Mouse (Mus musculus): ENCODE results near the gene Slc9a5. TPM values are rescaled to one million over a fixed set of nuclear protein-coding genes. Genes with fewer than 3 reads are reported as not detected.

Slc9a5 gene
- total and polyA plus RNA-seq, 3 experiments: 0.49 to 0.99 (median 0.68) TPM

DNA sequence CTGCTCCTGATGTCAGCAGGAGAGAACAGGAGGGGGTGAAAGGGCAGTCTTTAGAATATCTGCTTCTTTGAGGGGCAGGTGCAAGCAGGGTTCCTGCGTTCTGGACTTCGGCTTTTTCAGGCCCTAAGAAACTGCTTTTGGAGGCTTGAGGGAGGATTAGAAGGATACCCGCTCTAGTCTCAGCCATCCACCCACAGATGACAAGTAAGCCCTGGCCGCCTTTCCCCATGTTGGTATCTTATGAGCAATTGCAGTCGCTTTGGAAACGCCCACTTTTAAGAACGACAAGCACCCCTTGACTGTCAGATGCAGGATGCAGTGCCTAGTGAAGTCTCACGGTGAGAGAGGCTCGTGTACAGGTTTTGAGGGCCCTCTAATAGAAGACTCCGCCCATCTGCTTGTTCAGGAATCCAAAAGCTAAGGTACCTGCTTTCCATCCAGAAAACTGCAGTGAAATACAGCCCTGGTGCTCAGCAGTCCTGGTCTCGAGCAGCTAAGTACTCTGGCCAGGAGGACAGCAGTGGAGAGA lies 29.9 kb upstream of the Slc9a5 start:
- ATAC-seq (ENCODE audit: extremely low read depth, insufficient number of reproducible peaks, low FRiP score, poor library complexity, severe bottlenecking) (no peak), DNase-seq (ENCODE audit: low spot score) (no peak)
- no peaks in the 10 kb centered on the region for H3K27me3 ChIP-seq (ENCODE audit: insufficient read depth, low read length)
- no peak overlapping the region for H3K4me3 ChIP-seq (ENCODE audit: low read depth, low read length)
- H3K4me1 ChIP-seq (ENCODE audit: insufficient read depth, low read depth, low read length): peaks cover 17% of the 10 kb centered on the region
- no peaks in the 10 kb centered on the region for H3K9me3 ChIP-seq (replicated peaks)
- H3K36me3 ChIP-seq (replicated peaks): peaks cover 86% of the 10 kb centered on the region
- no peak for TF ChIP-seq TAL1 (conservative IDR thresholded peaks at IDR 0.05; ENCODE audit: low read depth, low read length)
- TF ChIP-seq GATA1 (IDR thresholded peaks at IDR 0.05; ENCODE audit: borderline replicate concordance, low read length): no peak
- TF ChIP-seq CTCF (IDR thresholded peaks at IDR 0.05; ENCODE audit: low read depth, low read length): no peak
- TF ChIP-seq GATA2 (IDR thresholded peaks at IDR 0.05; ENCODE audit: borderline replicate concordance, low read depth, low read length): no peak
- TF ChIP-seq POLR2AphosphoS5 (IDR thresholded peaks at IDR 0.05; ENCODE audit: insufficient replicate concordance, low read depth, low read length): no peak

DNA sequence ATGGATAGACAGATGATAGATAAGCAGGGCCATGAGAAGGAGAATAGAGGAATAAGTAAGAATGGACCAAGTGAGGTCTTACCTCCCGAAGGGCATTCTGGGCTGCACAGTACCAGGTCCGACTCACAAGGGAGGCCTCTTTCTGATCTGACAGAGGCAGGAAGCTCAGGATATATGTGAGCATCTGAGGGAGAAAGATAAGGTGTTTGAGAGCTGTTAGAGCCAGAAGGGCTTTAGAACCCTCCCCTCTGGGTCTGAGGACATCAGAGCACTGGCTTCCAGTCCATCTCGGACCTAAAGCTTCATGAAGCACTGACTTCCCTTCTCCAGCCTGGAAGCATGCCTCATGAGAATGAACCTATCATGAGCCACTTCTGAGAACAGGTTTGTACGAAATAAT lies 25.5 kb upstream of the Slc9a5 start:
- H3K4me1 ChIP-seq (ENCODE audit: insufficient read depth, low read depth, low read length): peaks cover 48% of the 10 kb centered on the region

DNA sequence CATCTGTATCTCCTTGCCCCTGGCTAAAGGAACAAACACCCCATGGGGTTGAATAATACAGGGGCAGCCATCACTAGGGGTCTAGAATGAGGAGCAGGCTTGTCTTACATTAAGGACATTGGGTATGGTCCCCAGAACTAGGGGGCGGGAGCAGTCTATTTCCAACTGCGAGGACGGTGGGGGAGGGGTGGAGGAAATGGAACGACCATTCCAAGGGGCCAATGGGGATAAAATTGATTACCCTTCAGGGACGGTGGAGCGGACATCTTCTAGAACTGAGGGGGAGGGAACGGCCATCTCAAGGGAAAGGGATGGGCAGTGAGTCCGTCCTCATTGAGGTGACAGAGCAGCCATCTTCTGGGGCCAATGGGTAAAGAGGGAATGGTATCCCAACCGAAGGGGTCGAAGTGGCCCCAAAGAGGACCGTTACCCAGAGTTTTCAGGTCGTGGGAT lies 23.0 kb upstream of the Slc9a5 start:
- Histone ChIP-seq H3K4me3 (ENCODE audit: low read depth, low read length) (peak overlapping the region; percentile 84), H3K9me3 (replicated peaks) (no peaks in the 10 kb centered on the region), H3K36me3 (replicated peaks) (peaks cover 62% of the 10 kb centered on the region), H3K27me3 (ENCODE audit: insufficient read depth, low read length) (no peaks in the 10 kb centered on the region), H3K4me1 (ENCODE audit: insufficient read depth, low read depth, low read length) (peaks cover 54% of the 10 kb centered on the region)
- TF ChIP-seq POLR2AphosphoS5 (IDR thresholded peaks at IDR 0.05; ENCODE audit: insufficient replicate concordance, low read depth, low read length): no peak
- TF ChIP-seq TAL1 (conservative IDR thresholded peaks at IDR 0.05; ENCODE audit: low read depth, low read length): no peak
- no peak for TF ChIP-seq GATA2 (IDR thresholded peaks at IDR 0.05; ENCODE audit: borderline replicate concordance, low read depth, low read length)
- no peak for TF ChIP-seq CTCF (IDR thresholded peaks at IDR 0.05; ENCODE audit: low read depth, low read length)
- TF ChIP-seq GATA1 (IDR thresholded peaks at IDR 0.05; ENCODE audit: borderline replicate concordance, low read length): no peak
- DNase-seq (ENCODE audit: low spot score): no peak
- ATAC-seq (ENCODE audit: extremely low read depth, insufficient number of reproducible peaks, low FRiP score, poor library complexity, severe bottlenecking): no peak

More for the DNA sequence above, 25.5 kb upstream of the Slc9a5 start:
- Histone ChIP-seq H3K27me3 (ENCODE audit: insufficient read depth, low read length) (no peaks in the 10 kb centered on the region), H3K4me3 (ENCODE audit: low read depth, low read length) (no peak overlapping the region), H3K36me3 (replicated peaks) (peaks cover 59% of the 10 kb centered on the region), H3K9me3 (replicated peaks) (no peaks in the 10 kb centered on the region)
- peak; percentile 42 for ATAC-seq (ENCODE audit: extremely low read depth, insufficient number of reproducible peaks, low FRiP score, poor library complexity, severe bottlenecking)
- TF ChIP-seq GATA1 (IDR thresholded peaks at IDR 0.05; ENCODE audit: borderline replicate concordance, low read length) (no peak), TAL1 (conservative IDR thresholded peaks at IDR 0.05; ENCODE audit: low read depth, low read length) (peak; percentile 27)
- DNase-seq (ENCODE audit: low spot score): no peak

DNA sequence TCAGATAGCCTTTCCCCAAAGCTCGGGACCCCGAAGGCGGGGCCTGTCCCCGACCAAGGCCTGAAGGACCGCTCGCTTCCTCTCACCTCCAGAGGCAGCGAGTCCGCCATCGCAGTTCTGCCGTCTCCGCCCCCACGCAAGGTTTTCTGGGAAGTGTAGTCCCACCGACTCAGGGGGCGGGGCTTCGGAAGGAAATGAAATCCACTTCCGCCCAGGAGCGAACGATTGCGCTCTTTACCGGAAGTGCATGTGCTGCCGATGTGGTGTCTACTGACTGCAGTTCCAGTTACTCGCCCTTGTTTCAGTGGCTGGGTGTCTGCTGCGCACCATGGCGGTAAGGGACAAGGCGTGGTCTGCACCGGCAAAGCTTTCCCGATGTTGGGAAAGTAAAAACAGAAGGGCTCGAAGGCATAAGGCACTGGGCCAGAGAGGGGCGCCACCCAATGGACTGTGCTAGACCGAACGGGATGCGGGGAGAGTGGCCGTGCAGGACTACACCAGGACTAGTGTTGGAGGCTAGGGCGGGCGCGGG lies 22.4 kb upstream of the Slc9a5 start, which contains the start of the genes Lrrc29 and Tmem208:
Gene Lrrc29 (minus strand): TSS at position 138 of the 532 bp plus-strand sequence.
Gene Tmem208 (plus strand): TSS at position 214 of the 532 bp plus-strand sequence.
- 0 out of 2 replicates have a peak, but pooled peaks have one; percentile 32 for TF ChIP-seq POLR2AphosphoS5 (IDR thresholded peaks at IDR 0.05; ENCODE audit: insufficient replicate concordance, low read depth, low read length)
- TF ChIP-seq GATA2 (IDR thresholded peaks at IDR 0.05; ENCODE audit: borderline replicate concordance, low read depth, low read length): no peak
- H3K27me3 ChIP-seq (ENCODE audit: insufficient read depth, low read length): no peaks in the 10 kb centered on the region
- DNase-seq (ENCODE audit: low spot score) (peak; percentile 86), ATAC-seq (ENCODE audit: extremely low read depth, insufficient number of reproducible peaks, low FRiP score, poor library complexity, severe bottlenecking) (peak; percentile 85)
- H3K9me3 ChIP-seq (replicated peaks): no peaks in the 10 kb centered on the region
- peaks cover 66% of the 10 kb centered on the region for H3K36me3 ChIP-seq (replicated peaks)
- peak within 1 kb of the TSS; percentile 84 for H3K4me3 ChIP-seq (ENCODE audit: low read depth, low read length)
- H3K4me1 ChIP-seq (ENCODE audit: insufficient read depth, low read depth, low read length): peaks cover 54% of the 10 kb centered on the region

DNA sequence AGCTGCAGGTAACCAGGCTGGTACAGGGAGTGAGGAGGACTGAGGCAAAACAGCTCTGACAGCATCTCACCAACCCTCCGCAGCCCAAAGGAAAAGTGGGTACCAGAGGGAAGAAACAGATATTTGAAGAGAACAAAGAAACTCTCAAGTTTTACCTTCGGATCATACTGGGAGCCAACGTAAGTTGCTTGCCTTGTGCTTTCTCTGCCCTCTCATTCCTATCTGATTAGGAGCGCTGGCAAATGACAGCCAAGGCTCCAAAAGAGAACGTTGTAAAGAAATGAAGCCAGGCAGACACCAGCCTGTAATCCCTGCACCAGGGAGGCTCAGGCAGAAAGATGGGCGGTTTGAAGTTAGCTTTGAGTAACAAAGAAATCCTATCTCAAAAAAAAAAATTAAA lies 21.7 kb upstream of the Slc9a5 start:
- TF ChIP-seq GATA2 (IDR thresholded peaks at IDR 0.05; ENCODE audit: borderline replicate concordance, low read depth, low read length) (no peak), TAL1 (conservative IDR thresholded peaks at IDR 0.05; ENCODE audit: low read depth, low read length) (no peak), CTCF (IDR thresholded peaks at IDR 0.05; ENCODE audit: low read depth, low read length) (no peak), GATA1 (IDR thresholded peaks at IDR 0.05; ENCODE audit: borderline replicate concordance, low read length) (no peak), POLR2AphosphoS5 (IDR thresholded peaks at IDR 0.05; ENCODE audit: insufficient replicate concordance, low read depth, low read length) (no peak)
- H3K4me1 ChIP-seq (ENCODE audit: insufficient read depth, low read depth, low read length): peaks cover 54% of the 10 kb centered on the region
- H3K4me3 ChIP-seq (ENCODE audit: low read depth, low read length): peak overlapping the region; percentile 84
- peaks cover 71% of the 10 kb centered on the region for H3K36me3 ChIP-seq (replicated peaks)
- H3K27me3 ChIP-seq (ENCODE audit: insufficient read depth, low read length): no peaks in the 10 kb centered on the region
- DNase-seq (ENCODE audit: low spot score): no peak
- no peak for ATAC-seq (ENCODE audit: extremely low read depth, insufficient number of reproducible peaks, low FRiP score, poor library complexity, severe bottlenecking)
- no peaks in the 10 kb centered on the region for H3K9me3 ChIP-seq (replicated peaks)

DNA sequence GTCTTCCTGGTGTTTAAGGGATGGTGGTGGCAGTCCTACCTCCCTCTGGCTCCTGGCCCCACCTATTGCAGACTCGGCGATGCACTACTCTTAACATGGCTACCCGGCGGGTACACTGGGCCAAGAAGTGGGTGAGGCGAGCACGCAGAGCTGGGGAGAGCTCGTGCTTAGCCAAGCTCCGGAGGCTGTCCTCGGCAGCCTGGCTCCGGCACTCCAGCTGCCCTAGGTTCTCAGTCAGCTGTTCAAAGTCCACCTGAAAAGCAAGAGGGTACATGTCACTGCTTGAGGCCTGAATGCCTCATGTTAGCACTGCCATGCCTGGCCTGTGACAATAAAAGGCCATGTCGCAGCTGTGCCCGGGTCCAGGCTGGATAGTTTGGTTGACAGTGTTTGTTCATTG lies 18.3 kb upstream of the Slc9a5 start:
- TF ChIP-seq GATA2 (IDR thresholded peaks at IDR 0.05; ENCODE audit: borderline replicate concordance, low read depth, low read length) (no peak), CTCF (IDR thresholded peaks at IDR 0.05; ENCODE audit: low read depth, low read length) (no peak), TAL1 (conservative IDR thresholded peaks at IDR 0.05; ENCODE audit: low read depth, low read length) (no peak), POLR2AphosphoS5 (IDR thresholded peaks at IDR 0.05; ENCODE audit: insufficient replicate concordance, low read depth, low read length) (no peak), GATA1 (IDR thresholded peaks at IDR 0.05; ENCODE audit: borderline replicate concordance, low read length) (no peak)
- no peaks in the 10 kb centered on the region for H3K27me3 ChIP-seq (ENCODE audit: insufficient read depth, low read length)
- DNase-seq (ENCODE audit: low spot score) (no peak), ATAC-seq (ENCODE audit: extremely low read depth, insufficient number of reproducible peaks, low FRiP score, poor library complexity, severe bottlenecking) (no peak)
- H3K9me3 ChIP-seq (replicated peaks): no peaks in the 10 kb centered on the region
- H3K4me3 ChIP-seq (ENCODE audit: low read depth, low read length): no peak overlapping the region
- peaks cover 27% of the 10 kb centered on the region for H3K4me1 ChIP-seq (ENCODE audit: insufficient read depth, low read depth, low read length)
- peaks cover 76% of the 10 kb centered on the region for H3K36me3 ChIP-seq (replicated peaks)

Measured in G1E (cell line).